Mouse (Mus musculus): Measurements from ENCODE around the gene Ctsa.

Ctsa gene

DNA sequence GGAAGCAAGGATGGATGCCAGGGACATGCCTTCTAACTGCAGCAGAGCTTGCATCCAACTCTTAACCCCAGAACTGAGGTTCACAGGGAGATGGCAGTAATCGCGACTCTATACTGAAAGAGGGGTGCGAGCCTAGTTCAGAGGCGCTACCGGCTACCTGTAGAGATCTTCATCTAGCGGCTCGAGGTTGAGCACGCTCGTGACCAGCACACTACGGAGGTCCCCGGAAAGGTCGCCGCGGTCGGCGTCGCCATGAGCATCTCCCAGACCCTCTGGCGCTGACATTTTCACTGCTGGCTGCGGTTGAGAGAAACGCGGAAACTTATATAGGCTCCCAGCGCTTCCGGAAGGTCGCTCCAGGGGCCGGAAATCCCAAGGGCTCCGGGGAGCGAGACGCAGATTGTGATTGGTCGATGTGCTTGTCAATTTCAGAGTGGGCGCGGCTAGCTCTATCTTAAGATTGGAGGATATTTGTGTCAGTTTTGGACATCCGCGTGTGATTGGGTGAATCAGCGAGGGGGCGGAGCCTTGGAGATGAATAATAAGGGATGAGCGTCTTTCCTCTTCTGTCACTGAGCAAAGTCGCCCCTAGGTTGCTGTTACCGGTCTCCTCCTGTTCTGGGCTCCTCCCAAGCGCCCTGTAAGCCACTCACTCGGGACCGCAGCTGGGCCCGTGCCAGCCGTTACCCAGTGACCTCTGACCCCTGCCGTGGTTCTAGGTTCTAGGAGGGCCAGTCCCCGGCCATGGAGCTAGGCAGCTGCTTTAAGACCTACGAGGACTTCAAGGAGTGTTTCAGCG lies 27.9 kb upstream of the Ctsa start, which contains the start of the genes Acot8 and Zswim3:
TSS of gene Acot8 (minus strand) at position 350 of the 799 bp plus-strand sequence.
TSS of gene Zswim3 (plus strand) at position 566 of the 799 bp plus-strand sequence.
- peak; percentile 100 for DNase-seq (ENCODE audit: low read depth)

DNA sequence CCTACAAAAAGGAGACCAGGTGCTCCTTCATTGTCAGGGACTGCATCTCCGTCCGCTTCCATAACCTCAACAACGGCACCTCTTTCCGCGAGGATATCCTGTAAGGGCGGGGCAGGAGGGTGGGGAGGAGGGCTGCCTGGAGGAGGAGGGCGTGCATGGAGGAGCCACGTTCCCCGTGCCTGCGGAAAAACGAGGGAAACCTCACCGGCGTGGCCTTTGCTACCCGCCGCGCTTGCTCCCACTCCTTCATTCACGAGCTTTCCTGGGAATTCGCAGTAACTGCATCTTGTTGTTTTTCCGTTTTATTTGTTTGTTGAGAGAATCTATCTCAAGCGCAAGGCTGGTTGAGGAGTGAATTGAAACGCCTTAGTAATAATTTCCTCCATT lies 27.3 kb upstream of the Ctsa start:
- no peak for DNase-seq (ENCODE audit: low read depth)

DNA sequence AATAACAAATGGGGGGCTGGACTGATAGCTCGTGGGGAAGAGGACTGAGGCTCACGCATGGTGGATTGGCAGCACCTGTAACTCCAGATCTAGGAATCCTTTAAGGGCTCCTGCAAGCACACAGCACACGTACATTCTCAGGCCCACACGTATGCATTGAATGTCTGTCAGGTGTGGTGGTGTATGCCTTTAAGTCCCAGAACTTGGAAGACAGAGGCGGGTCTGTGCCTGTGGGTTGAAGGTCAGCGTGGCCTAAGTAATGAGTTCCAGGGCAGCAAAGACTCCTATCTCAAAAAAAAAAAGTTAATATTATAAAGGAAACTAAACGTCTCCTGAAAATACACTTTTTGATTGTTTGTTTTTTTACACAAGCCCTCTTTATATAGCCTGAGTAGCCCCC lies 26.1 kb upstream of the Ctsa start:
- DNase-seq (ENCODE audit: low read depth), result no peak

DNA sequence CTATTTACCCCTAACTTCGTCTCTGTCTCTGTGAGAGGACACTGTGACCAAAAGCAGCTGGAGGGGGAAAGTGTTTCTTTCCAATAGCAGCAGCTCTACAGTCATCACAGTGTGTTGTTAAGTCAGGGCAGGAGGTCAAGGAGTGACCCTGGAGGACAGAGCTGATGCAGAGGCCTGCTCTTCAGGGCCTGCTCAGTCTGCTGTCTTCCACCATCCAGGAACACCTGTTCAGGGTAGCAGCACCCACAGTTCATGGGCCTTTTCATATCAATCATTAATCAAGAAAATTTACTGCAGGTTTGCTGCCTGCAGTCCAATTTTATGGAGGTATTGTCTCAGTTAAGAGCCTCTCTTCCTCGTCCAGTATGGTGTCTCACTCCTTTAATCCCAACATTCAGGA lies 19.1 kb upstream of the Ctsa start:
- DNase-seq (ENCODE audit: low read depth), result no peak

DNA sequence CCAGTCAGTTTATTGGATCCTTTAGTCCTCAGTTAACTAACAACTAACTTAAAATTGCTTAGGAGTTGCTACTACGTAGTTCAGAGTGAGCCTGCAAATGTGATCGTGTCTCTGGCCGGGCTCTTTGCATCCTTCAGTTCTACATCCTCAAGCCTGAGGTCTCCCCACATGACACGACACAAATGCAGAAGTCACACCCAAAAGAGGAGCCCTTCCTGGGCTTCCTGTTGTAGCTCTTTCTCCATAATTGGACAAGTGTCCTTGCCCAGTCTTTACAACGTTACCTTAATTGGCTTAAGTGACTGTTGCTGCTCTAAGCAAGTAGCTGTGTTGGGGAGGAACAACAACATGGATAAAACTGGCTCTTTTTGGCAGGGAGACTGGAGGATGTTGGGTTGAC lies 17.3 kb upstream of the Ctsa start:
- peak; percentile 47 for DNase-seq (ENCODE audit: low read depth)

DNA sequence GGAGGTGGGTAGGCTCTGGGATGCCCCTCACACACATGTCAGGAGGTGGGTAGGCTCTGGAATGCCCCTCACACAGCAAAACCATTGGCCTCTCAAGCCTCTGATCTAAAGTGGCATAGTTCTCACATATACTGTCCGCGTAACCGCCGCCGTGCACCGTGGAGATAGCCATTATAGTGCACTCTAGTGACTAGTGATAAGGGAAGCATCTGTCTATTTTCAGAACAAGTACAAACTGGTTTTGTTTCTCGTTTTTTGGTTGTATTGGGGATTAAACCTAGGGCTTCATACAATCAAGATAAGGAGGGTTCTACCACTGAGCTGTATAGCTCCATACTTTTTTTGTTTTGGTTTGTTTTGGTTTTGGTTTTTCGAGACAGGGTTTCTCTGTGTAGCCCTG lies 16.9 kb upstream of the Ctsa start:
- no peak for DNase-seq (ENCODE audit: low read depth)

DNA sequence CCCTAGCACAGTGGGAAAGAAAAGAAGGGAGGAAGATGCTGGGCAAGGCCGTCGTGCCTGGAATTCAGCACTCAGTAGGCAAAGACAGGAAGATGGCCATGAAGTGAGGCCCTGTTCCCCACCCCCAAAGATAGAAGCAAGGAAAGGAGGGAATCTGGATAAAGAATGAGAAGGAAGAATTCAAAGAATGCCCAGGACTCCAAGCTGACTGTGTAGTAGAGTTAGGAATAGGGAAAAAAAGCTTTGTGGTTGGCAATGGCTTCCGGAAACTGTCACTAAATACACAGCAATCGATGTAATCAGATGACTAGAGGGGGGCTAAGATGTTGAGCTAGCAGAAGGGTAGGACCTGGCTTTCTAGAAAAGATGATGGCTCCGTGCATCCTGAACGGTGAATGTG lies 15.5 kb upstream of the Ctsa start:
- DNase-seq (ENCODE audit: low read depth), result no peak

DNA sequence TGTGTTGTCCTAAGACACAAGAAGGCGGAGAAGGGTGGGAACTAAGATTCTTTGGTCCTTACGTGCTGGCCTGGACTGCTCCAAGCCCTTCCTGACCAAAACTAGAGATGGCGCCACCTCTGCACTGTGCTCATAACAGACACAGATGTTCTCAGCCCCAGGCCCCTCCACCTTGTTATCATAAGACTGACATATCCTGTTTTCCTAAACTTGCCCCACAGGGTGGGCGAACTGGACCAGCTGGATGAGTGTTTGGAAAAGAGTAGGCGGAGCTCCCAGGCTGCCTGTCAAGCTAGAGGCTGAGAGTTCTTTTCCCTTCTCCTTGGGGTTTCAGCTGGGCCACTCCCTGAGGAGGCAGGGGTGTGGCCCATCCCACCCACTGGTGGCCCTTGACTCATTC lies 15.0 kb upstream of the Ctsa start:
- DNase-seq (ENCODE audit: low read depth), result no peak

DNA sequence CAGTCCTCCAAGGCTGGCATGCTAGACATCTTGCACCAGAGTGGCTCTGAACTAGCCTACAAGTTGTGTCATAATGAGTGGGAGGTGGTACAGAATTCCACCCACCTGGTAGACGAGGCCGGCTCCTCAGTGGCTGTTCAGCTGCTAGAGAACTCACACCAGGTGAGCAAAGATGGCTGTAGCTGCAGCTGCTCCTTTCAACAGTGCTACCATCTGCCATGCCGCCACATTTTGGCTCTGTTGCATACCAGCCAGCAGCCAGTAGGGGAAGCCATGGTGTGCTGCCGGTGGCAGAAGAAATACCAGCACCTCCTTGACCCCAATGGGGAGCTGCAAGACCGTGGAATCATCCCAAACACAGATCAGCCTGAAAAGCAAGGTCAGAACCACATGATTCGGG lies 11.6 kb upstream of the Ctsa start:
- no peak for DNase-seq (ENCODE audit: low read depth)

DNA sequence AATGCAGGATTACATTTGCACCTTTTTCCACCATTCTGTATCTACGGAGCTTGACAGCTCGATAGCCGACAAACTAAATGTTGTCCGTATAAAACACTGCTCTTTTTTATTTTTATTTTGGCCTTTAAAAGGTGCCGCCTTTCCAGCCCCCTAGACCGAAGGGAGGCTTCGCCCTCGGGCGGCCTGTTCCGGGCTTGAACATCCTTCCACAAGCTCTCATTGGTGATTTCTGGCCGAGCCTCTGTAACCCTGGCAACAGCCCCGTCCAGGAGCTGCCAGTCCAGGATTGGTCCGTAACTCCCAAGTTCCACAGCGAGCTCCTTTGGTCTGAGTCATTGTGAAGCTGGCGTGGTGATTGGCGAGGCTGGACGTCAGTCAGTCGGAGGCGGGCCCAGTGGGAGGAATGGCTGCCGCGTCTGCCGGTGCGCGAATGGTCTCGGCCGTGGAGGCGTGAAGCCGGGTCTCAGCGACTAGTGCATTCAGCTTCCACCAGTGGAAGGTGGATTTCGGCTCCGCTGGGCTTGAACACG lies 10.0 kb upstream of the Ctsa start, which contains the start of gene Zswim1:
TSS of gene Zswim1 (plus strand) at position 51 of the 530 bp plus-strand sequence.
- DNase-seq (ENCODE audit: low read depth), result peak; percentile 98

DNA sequence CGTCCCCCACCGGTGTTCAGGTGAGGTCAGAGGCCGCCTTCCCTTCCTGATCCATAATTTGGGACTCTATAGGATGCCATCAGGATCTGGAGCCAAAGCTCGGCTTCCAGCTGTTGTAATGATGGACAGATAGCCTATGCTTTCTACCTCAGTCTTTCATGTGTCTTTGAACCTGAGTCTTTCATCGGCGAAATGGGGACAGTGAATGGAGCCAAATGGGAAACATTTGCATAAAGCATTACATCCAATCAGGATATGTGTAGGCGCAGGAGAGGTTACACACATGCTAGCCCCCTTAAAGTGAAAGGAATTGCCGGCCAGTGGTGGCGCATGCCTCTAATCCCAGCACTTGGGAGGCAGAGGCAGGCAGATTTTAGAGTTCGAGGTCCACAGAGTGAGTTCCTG lies 9.5 kb upstream of the Ctsa start:
- peak; percentile 82 for DNase-seq (ENCODE audit: low read depth)

DNA sequence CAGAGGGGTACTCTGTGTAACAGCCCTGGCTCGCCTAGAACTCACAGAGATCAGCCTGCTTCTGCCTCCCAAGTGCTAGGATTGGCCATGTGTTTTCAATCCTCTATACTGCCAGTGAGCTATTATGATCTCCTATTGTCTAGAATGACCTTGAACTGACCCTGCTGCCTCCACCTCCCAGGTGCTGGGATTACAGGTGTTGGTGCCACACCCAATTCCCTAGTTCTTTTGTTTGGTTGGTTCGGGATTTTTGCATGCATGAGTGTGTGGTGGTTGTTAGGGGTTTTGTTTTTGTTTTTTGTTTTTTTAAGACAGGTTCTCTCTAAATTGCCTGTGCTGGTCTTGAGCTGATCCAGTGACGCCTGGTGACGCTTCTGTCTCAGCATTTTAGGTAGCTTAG lies 8.7 kb upstream of the Ctsa start:
- DNase-seq (ENCODE audit: low read depth), result no peak

DNA sequence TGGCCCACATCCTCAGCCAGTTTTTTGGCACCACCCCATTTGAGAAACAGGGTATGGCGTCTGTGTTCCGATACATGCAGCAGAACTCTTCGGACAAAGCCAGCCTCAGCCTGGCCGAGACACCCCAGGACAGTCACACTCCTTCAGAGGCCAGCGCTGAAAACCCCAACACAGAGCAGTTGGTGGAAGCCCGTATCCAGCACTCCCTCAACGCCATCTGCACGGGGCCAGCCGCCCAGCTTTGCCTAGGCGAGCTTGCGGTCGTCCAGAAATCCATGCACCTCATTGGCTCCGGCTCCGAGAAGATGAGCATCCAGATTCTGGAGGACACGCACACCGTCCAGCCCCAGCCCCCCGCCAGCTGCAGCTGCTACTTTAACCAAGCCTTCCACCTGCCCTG lies 7.2 kb upstream of the Ctsa start:
- DNase-seq (ENCODE audit: low read depth), result no peak

DNA sequence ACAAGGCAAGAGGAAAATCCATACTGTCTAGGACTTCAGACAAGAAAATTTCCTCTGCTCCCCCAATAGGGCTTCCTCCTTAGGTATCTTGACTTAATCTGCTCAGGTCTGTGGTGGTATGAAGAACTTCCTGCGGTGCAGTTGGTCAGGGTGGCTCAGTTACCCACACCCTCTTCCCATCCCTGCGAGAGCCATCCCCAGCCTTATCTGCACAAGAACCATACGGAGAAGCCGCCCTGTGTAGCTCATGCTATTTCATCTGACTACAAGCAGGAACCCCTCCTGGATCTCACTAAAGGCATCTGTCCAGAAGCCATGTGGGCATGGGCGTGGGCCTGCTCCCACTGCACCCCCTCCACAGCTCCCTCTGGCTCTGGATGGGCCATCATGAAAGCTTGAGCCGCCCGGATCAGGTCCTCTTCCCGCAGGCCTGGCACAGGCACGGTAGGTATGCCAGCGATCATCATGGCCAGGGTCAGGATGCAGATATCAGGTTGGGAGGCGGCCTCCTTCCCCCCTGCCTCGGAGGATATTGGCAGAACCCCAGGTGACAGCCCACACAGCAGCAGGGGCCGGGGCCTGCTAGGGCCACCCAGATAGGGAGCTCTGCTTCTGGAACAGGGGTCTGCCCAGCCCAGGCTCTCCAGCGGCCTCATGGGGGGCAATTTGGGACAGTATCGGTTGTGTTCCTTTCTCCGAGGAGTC lies 5.4 kb upstream of the Ctsa start:
- no peak for DNase-seq (ENCODE audit: low read depth)

DNA sequence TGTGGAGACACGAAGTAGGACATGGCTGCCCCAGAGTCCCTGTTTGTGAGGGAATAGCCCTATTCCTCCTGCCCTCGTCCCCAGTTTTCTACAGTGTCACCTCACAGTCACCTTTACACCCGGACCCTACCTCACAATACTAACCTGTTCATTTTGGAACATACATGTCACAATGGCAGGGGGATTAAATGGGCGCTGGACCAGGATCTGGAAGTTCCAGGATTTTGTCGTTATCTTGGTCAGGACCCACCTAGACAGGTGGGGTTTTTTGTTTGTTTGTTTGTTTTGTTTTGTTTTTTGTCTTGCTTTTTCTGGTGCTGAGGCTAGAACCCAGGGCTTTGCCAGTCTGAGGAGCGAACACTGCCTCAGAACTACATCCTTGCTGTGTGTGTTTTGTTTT lies 4.2 kb upstream of the Ctsa start, which contains the start of gene Spata25:
TSS of gene Spata25 (minus strand) at position 101 of the 400 bp plus-strand sequence.
- DNase-seq (ENCODE audit: low read depth), result no peak

DNA sequence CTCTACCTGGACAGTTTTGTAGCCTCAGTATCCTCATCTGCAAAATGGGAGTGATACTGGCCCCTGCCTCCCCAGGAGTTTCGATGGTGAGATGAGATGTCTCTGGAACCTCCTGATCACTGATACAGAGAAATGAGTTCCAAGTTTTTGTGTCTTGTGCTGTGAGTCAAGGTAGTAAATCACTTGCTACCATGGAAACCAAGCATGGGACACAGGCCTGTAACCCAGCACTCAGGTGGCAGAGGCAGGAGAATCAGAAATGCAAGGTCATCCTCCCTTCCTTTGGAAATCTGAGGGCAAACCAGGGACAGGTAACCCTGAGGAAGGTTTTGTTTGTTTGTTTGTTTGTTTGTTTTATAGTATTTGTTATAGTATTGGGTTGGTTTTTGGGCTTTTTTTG lies 3.6 kb upstream of the Ctsa start:
- DNase-seq (ENCODE audit: low read depth), result no peak

DNA sequence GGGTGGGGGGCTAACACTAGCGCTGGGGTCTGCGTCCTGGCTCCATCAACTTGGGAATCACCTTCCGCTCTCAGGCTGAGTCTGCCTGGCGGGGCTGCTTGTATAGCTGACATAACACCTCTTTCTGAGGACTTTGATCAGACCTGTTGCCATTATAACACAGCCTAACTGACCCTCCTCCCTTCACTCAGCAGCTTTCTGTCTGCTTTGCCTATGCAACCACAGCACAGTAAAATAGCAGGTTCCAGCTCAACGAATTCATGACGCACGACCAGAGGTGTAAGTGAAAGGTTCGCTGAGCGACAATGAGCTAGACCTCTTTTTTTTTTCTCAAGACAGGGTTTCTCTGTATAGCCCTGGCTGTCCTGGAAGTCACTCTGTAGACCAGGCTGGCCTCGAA lies 1.6 kb upstream of the Ctsa start:
- no peak for DNase-seq (ENCODE audit: low read depth)

DNA sequence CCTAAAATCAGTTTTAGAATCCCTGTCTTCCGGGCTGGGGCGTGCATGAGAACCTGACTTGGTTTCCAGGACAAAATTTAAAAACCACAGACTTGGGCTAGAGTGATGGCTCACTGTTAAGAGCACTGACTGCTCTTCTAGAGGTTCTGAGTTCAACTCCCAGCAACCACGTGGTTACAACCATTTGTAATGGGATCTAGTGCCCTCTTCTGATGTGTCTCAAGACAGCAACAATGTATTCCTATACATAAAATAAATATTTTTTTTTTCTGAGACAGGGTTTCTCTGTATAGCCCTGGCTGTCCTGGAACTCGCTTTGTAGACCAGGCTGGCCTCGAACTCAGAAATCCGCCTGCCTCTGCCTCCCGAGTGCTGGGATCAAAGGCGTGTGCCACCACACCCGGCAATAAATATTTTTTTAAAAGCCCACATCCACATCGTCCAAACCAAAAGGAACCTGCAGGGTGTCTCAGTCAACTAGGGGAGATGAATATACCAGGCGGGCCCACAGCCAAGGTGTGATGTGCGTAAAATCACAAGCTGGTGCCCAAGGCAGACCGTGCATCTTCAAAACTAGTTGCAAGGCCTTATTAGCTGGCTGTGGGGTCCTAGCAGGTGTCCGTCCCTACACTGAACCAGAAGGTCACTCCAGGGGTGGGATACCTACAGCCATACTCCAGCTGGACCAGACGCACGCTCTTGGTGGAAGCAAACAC lies 483 bp upstream of the Ctsa start:
- peak; percentile 32 for DNase-seq (ENCODE audit: low read depth)

DNA sequence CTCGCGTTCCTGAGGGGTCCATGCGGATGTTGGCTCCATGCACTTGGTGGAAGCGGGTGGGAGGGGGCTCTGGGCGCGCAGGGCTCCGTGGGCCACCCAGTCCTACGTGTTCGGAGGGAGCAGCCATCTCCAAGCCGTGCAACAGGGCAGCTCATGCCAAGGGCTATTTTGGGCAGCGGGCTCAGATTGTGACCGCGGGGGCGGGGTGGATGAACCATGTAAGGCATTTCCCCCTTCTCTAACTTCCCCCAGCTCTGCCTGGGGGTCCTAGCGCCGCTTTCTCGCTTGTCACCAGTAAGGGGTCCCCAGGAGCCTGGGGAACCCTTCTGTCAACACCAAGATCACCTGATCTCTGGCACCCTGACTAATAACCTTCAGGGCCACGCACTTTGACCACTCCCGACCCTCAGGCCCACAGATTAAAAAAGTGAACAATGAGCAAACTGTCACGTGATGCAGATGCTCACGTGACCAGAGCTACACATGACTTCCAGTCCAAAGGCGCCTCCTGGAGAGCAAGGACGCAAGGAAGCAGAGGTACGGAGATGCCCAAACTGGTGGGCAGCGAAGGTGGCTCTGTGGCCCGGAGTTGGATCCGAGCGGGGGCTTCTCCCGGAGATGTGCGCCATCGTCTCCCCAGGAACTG lies 764 bp downstream of the Ctsa start, which contains the start of gene Neurl2:
TSS of gene Neurl2 (minus strand) at position 143 of the 646 bp plus-strand sequence.
- peak; percentile 98 for DNase-seq (ENCODE audit: low read depth)

DNA sequence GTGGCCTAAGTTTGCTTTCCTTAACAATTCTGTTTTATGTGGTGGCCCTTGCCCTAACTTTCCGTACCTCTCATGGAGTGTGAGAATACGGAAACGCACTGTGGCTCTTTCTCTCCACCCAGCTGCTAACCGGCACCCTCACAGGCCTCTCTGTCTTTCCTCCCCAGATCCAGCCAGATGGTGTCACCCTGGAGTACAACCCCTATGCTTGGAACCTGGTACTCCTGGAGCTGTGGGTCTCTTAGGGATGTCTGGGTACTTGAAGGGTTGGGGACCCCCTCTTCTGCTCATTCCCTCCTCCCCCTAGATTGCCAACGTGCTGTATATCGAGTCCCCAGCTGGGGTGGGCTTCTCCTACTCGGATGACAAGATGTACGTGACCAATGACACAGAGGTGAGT lies 1.9 kb downstream of the Ctsa start:
- peak; percentile 42 for DNase-seq (ENCODE audit: low read depth)

DNA sequence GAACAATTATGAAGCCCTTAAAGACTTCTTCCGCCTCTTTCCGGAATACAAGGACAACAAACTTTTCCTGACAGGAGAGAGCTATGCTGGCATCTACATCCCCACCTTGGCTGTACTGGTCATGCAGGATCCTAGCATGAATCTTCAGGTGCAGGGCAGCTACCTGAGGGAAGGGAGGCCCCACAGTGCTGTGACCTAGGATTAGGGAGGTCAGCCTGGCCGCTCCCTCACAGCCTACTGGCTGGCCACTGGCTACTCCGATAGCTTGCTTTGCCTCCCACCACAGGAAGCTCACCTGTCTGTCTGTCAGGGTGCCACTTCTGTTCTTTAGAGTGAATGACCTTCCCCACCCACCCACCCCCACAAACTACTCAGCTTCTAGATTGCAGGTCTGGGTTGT lies 2.5 kb downstream of the Ctsa start:
- no peak for DNase-seq (ENCODE audit: low read depth)

DNA sequence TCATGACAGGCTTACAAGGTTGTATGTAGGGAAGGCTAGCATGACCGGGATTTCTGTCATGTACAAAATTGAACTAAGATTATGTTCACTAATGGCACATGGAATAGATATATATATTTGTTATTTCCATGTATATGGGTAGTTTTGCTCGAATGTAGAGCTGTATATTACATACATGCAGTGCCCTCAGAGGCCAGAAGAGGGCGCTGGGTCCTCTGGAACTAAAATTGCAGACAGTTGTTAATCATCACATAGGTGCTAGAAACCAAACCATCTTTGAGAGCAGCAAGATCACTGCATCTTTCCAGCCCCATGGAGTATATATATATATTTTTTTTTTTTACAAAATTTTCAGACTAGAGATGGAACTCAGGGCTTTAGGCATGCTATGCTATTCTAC lies 13.1 kb downstream of the Ctsa start:
- DNase-seq (ENCODE audit: low read depth), result peak; percentile 32

All from 416B (cell line).